Mouse (Mus musculus) ES-E14 (cell line): ENCODE data around the gene Gm4450.
"Not testable (repeated sequence)": the region's sequence is repeated elsewhere in the genome, so short reads cannot be mapped to it uniquely, and the experiment has no call there.

Experiments used
- HCFC1 ChIP-seq: IDR thresholded peaks from 2 replicates; pipeline ENCODE4 v1.6.1; 2012; ENCODE audit warnings: low read length, inconsistent platforms, borderline replicate concordance; ENCODE audit not compliant: insufficient read depth
- MAFK ChIP-seq: IDR thresholded peaks from 2 replicates; pipeline ENCODE4 v1.6.1; 2014; ENCODE audit warnings: mild to moderate bottlenecking, low read depth, low read length, inconsistent platforms; ENCODE audit not compliant: insufficient read depth
- ZC3H11A ChIP-seq: IDR thresholded peaks from 2 replicates; pipeline ENCODE4 v1.6.1; 2012; ENCODE audit warnings: low read depth, mild to moderate bottlenecking, inconsistent platforms, low read length, borderline replicate concordance
- ZNF384 ChIP-seq: IDR thresholded peaks from 2 replicates; pipeline ENCODE4 v1.6.1; 2012; ENCODE audit warnings: low read depth, low read length, inconsistent platforms

GRCm38 (mm10) chr3:98443924-98444323, 13.0 kb downstream of the Gm4450 start:
- not testable (repeated sequence) for TF ChIP-seq ZNF384, MAFK, HCFC1, ZC3H11A
